Mouse (Mus musculus): ENCODE data around the gene Foxj1.

The Foxj1 gene

GRCm38 (mm10) chr11:116342069-116342791 is 7.0 kb upstream of the Foxj1 start:
- no peak for DNase-seq (ENCODE audit: low read depth, low spot score)

- DNase-seq (ENCODE audit: low read depth, low spot score) = no peak
Observed at GRCm38 (mm10) chr11:116337531-116337930, 2.3 kb upstream of the Foxj1 start.

DNA sequence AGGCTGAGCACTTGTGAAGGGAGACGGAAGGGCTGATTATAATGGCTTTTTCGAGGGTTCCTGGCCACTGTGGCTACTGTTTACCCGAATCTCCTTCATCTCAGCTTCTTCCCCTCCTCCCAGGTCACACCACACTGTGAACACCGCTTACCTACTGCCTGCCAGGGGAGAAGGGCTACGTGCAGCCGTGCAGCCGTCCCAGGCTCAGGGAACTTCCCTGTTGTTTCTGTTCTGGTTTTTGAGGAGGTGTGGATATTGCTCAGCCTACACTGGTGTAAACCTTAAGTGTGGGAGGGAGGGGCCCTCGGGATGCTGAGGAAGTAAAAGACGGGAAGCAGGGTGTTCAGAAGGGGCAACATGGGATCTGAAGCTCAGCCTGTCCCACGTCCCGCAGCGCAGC is 1.8 kb upstream of the Foxj1 start:
- DNase-seq (ENCODE audit: low read depth, low spot score) = no peak

DNA sequence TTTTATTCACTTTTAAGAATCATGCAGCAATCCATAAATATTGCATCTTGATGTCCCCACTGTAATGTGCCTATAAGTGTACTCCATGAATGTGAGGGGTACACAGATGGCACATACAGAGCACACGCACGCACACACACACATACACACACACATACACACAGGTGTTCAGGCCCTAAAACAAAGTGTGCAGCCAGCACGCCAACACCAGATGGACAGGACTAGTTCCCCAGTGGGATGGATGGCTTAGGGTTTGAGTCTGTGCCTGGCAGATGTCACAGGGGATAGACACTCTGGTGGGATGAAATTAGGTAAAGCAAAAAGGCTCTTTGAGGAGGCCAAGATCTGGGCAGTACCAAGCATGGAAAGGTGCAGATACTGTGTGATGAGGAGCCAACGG is 1.2 kb upstream of the Foxj1 start:
- no peak for DNase-seq (ENCODE audit: low read depth, low spot score)

DNA sequence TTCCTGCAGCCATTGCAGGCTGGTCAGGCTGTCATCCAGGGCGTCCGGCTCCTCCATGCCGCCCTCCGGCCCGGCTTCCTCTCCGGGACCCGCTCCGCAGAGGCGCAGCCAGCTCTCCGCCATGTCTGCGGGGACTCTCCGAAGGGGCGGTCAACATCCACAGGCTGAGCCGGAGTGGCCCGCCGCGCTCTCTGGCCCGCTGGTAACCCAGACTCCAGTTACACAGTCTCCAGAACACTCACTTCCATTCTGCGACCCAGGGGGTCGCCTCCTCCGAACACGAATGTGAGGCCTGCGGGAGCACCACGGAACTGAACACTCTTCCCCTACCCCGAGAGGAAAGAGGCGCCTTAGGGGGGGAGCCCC is 799 bp downstream of the Foxj1 start:
- no peak for DNase-seq (ENCODE audit: low read depth, low spot score)

GRCm38 (mm10) chr11:116333526-116334416 is 1.4 kb downstream of the Foxj1 start:
- no peak for DNase-seq (ENCODE audit: low read depth, low spot score)

- no peak for DNase-seq (ENCODE audit: low read depth, low spot score)
Observed at GRCm38 (mm10) chr11:116332983-116333270, 2.3 kb downstream of the Foxj1 start.

- peak; percentile 56 for DNase-seq (ENCODE audit: low read depth, low spot score)
Observed at GRCm38 (mm10) chr11:116332232-116332982, 2.8 kb downstream of the Foxj1 start.

DNA sequence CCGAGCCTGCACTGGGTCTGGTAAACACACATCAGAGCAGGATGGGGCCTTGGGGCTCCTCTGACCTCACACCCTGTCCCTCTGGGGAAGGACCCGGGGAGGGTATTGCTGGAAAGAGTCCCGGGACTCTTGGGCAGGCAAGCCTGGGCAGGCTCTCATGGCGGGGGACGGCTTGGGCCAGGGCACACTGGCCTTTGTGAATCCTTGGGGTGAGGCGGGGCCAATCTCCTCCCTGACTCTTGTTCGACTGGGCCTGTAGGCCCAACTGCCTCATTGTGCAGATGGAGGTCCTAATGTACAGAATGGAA is 5.0 kb downstream of the Foxj1 start:
- no peak for DNase-seq (ENCODE audit: low read depth, low spot score)

DNA sequence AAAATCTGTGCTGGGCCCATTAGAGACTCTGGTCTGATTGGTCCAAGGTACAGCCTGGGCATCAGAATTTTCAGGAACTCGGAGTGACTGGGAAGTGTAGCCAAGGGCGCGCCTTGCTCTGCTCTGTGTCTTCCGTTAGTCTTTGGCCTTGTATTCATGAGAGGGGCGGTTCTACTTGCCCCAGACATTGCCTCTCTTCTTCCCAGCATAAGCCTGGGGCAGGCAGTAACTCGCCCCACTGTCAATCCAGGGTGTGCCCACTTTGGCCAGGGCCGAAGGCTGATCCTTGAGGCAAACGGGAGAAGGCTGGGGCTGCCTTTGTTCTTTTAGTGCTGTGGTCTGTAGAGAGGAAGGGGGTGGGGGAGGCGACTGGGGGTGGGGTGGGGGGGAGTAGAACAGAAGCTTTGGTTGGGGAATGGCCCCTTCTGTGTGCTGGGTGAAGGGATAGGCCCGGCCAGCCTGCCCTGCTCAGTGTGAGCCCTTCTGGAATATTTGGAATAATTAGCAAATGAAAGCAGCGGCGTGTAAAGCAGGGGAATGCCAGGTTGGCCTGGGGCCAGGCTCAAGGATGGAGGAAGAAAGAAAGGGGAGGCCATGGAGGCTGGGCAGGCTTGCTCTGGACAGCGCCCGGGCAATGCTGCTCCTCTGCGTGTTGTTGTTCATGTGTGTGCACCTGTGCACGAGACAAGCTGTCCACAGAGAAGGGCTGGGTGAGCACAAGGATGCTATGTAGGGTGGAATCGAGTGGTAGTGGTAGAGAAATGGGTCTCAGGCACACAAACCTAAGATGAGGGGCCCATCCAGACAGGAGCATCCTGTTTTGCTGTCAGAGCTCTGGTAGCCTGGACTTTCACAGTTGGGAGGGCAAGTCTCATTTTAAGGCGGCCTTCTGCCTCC is 5.6 kb downstream of the Foxj1 start:
- DNase-seq (ENCODE audit: low read depth, low spot score) = no peak

GRCm38 (mm10) chr11:116326963-116327603 is 8.1 kb downstream of the Foxj1 start:
- DNase-seq (ENCODE audit: low read depth, low spot score) = no peak

GRCm38 (mm10) chr11:116318719-116319659 is 16.2 kb downstream of the Foxj1 start:
- DNase-seq (ENCODE audit: low read depth, low spot score) = peak; percentile 82

- DNase-seq (ENCODE audit: low read depth, low spot score) = no peak
Observed at GRCm38 (mm10) chr11:116312359-116312758, 22.8 kb downstream of the Foxj1 start.

DNA sequence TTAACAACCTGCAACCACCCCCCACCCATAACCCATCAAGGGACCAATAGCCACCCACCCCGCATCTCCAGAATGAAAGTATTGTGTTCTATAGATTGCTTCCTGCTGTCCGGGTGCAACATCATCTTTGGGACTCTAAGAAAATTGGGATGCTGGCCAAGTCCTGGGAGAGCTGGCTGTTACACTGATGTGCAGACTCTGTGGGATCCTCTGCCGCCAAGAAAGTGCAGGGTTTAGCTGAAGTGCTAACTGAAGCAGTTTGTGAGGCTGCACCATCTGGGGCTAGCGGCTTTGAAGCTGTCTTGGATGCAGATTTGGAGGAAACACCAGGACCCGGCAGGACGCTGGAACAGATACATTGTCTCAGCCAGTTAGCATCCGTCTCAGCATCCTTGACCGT is 24.0 kb downstream of the Foxj1 start:
- DNase-seq (ENCODE audit: low read depth, low spot score) = no peak

DNA sequence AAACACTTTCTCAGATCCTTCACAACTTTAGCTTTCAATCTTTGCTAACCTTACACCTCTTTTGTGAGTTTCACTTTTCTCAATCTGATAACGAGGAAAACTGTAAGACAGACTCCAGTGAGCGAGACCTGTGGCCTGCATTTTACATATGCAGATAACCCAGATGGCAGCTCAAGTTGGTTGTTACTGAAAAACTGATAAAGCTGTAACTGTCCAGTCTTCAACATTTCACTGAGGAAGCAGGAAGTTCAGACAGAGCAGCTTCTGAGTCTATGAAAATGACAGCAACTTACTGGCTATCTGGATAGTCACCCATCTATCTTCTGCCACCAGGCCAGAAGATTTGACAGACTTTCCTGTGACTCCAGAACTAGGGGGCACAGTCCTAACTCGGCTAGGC is 25.6 kb downstream of the Foxj1 start:
- no peak for DNase-seq (ENCODE audit: low read depth, low spot score)

- no peak for DNase-seq (ENCODE audit: low read depth, low spot score)
Observed at GRCm38 (mm10) chr11:116307762-116308531, 27.3 kb downstream of the Foxj1 start.

DNA sequence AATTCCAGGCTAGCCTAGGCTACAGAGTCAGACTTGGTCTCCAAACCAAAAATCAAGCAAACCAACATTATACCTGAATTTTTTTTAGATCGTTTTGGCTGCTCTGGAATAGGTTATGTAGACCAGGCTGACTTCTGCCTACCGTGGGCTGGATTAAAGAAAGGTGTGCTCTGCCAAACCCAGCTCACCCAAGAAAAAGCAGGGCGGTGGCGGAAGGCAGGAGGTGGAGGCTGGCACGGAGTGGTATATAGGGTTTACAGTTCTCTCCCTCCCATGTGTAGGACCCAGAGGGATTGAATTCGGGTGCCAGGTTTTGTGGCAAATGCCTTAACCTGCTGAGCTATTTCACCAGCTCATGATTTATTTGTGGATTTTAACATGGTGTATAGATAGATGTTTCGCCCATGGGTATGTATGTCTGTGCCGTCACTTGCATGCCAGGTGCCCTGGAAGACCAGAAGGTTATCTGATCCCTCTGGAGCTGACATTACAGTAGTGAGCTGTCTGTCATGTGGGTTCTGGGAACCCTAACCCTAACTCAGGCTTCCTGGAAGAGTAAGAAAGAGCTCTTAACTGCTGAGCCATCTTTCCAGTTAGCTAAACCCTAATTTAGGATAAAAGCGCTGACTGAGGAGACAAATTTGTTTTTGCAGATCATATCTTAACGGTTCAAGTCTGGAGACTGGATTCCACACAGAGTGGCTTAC is 28.0 kb downstream of the Foxj1 start, which contains the start of gene Exoc7:
TSS of gene Exoc7 (minus strand) at position 215 of the 707 bp plus-strand sequence.
- DNase-seq (ENCODE audit: low read depth, low spot score) = no peak

All from mesoderm, embryonic 11.5 days (tissue).